Mouse (Mus musculus): ENCODE data around the gene Mss51. TPM values are rescaled to one million over a fixed set of nuclear protein-coding genes. Genes with fewer than 3 reads are reported as not detected.

Gene Mss51
- polyA plus RNA-seq (2016; fragmentation: Nextera tagmentation; extraction: Ambion mirVana), result 1.3 and 1.4 TPM in 2 replicates

- WGBS, result 60% methylated on average over 2 of the region's 2 CpGs
- Histone ChIP-seq H3K4me1 (no peaks in the 10 kb centered on the region), H3K27me3 (no peaks in the 10 kb centered on the region), H3K36me3 (replicated peaks) (peaks cover 44% of the 10 kb centered on the region), H3K9ac (no peak within 1 kb of the TSS), H3K4me2 (no peak within 1 kb of the TSS), H3K27ac (no peak within 1 kb of the TSS), H3K9me3 (no peaks in the 10 kb centered on the region), H3K4me3 (replicated peaks) (no peak within 1 kb of the TSS)
- ATAC-seq (ENCODE audit: low FRiP score), result no peak
These were observed at the start of gene Mss51 for GRCm38 (mm10) chr14:20496603-20497002. TSS of gene Mss51 (minus strand) at chr14:20496901.

GRCm38 (mm10) chr14:20546415-20546814 is 49.7 kb upstream of the Mss51 start, which contains the start of gene Ppp3cb:
TSS of gene Ppp3cb (minus strand) at chr14:20546573.
- peak within 1 kb of the TSS; percentile 63 for H3K4me2 ChIP-seq
- no peaks in the 10 kb centered on the region for H3K27me3 ChIP-seq
- peak within 1 kb of the TSS; percentile 99 for H3K27ac ChIP-seq
- peaks cover 30% of the 10 kb centered on the region for H3K36me3 ChIP-seq (replicated peaks)
- H3K9me3 ChIP-seq, result no peaks in the 10 kb centered on the region
- peak; percentile 94 for ATAC-seq (ENCODE audit: low FRiP score)
- peaks cover 15% of the 10 kb centered on the region for H3K4me1 ChIP-seq
- H3K4me3 ChIP-seq (replicated peaks), result peak within 1 kb of the TSS; percentile 96
- H3K9ac ChIP-seq, result peak within 1 kb of the TSS; percentile 98
- under 1% methylated on average over 26 of the region's 29 CpGs for WGBS

- H3K9me3 ChIP-seq, result no peaks in the 10 kb centered on the region
- ATAC-seq (ENCODE audit: low FRiP score), result peak; percentile 96
- H3K27ac ChIP-seq, result peak overlapping the region; percentile 99
- peak overlapping the region; percentile 98 for H3K9ac ChIP-seq
- H3K27me3 ChIP-seq, result no peaks in the 10 kb centered on the region
- H3K4me3 ChIP-seq (replicated peaks), result peak overlapping the region; percentile 96
- peak overlapping the region; percentile 63 for H3K4me2 ChIP-seq
- H3K36me3 ChIP-seq (replicated peaks), result peaks cover 24% of the 10 kb centered on the region
- H3K4me1 ChIP-seq, result peaks cover 15% of the 10 kb centered on the region
- under 1% methylated on average over 61 of the region's 67 CpGs for WGBS
These were observed 49.0 kb upstream of the Mss51 start for GRCm38 (mm10) chr14:20545529-20546331.

- Histone ChIP-seq H3K9ac (no peak overlapping the region), H3K27ac (no peak overlapping the region), H3K27me3 (no peaks in the 10 kb centered on the region), H3K4me1 (peaks cover 15% of the 10 kb centered on the region), H3K4me3 (replicated peaks) (peak overlapping the region; percentile 96), H3K4me2 (peak overlapping the region; percentile 63), H3K36me3 (replicated peaks) (peaks cover 16% of the 10 kb centered on the region), H3K9me3 (no peaks in the 10 kb centered on the region)
- 80% methylated on average over 7 of the region's 7 CpGs for WGBS
- no peak for ATAC-seq (ENCODE audit: low FRiP score)
These were observed 48.0 kb upstream of the Mss51 start for GRCm38 (mm10) chr14:20544467-20545411.

- WGBS, result 94% methylated on average over 4 of the region's 4 CpGs
- H3K27ac ChIP-seq, result no peak overlapping the region
- H3K36me3 ChIP-seq (replicated peaks), result peaks cover 3% of the 10 kb centered on the region; the same call in 1 of the 2 replicates
- no peaks in the 10 kb centered on the region for H3K4me1 ChIP-seq
- ATAC-seq (ENCODE audit: low FRiP score), result no peak
- no peaks in the 10 kb centered on the region for H3K9me3 ChIP-seq
- no peak overlapping the region for H3K9ac ChIP-seq
- H3K4me3 ChIP-seq (replicated peaks), result no peak overlapping the region
- no peak overlapping the region for H3K4me2 ChIP-seq
- H3K27me3 ChIP-seq, result no peaks in the 10 kb centered on the region
These were observed 32.9 kb upstream of the Mss51 start for GRCm38 (mm10) chr14:20529643-20530042.

GRCm38 (mm10) chr14:20520179-20520578 is 23.5 kb upstream of the Mss51 start:
- no peak for ATAC-seq (ENCODE audit: low FRiP score)
- H3K36me3 ChIP-seq (replicated peaks), result peaks cover 24% of the 10 kb centered on the region
- WGBS, result 96% methylated on average over 2 of the region's 2 CpGs

GRCm38 (mm10) chr14:20508424-20508823 is 11.7 kb upstream of the Mss51 start:
- no peaks in the 10 kb centered on the region for H3K4me1 ChIP-seq
- WGBS, result 67% methylated on average over 2 of the region's 2 CpGs
- H3K4me2 ChIP-seq, result no peak overlapping the region
- no peak overlapping the region for H3K9ac ChIP-seq
- H3K36me3 ChIP-seq (replicated peaks), result peaks cover 21% of the 10 kb centered on the region
- no peak overlapping the region for H3K4me3 ChIP-seq (replicated peaks)
- no peak overlapping the region for H3K27ac ChIP-seq
- H3K9me3 ChIP-seq, result no peaks in the 10 kb centered on the region
- no peaks in the 10 kb centered on the region for H3K27me3 ChIP-seq
- no peak for ATAC-seq (ENCODE audit: low FRiP score)

More at GRCm38 (mm10) chr14:20520179-20520578, 23.5 kb upstream of the Mss51 start:
- H3K4me3 ChIP-seq (replicated peaks), result no peak overlapping the region
- H3K27me3 ChIP-seq, result no peaks in the 10 kb centered on the region
- H3K9ac ChIP-seq, result no peak overlapping the region
- H3K4me1 ChIP-seq, result no peaks in the 10 kb centered on the region
- no peak overlapping the region for H3K27ac ChIP-seq
- no peaks in the 10 kb centered on the region for H3K9me3 ChIP-seq
- no peak overlapping the region for H3K4me2 ChIP-seq

- H3K9ac ChIP-seq, result no peak overlapping the region
- no peak overlapping the region for H3K27ac ChIP-seq
- ATAC-seq (ENCODE audit: low FRiP score), result no peak
- H3K4me1 ChIP-seq, result no peaks in the 10 kb centered on the region
- peaks cover 19% of the 10 kb centered on the region for H3K36me3 ChIP-seq (replicated peaks)
- no peak overlapping the region for H3K4me3 ChIP-seq (replicated peaks)
- H3K27me3 ChIP-seq, result no peaks in the 10 kb centered on the region
- H3K9me3 ChIP-seq, result no peaks in the 10 kb centered on the region
- 99% methylated on average over 10 of the region's 10 CpGs for WGBS
- H3K4me2 ChIP-seq, result no peak overlapping the region
These were observed 6.3 kb upstream of the Mss51 start for GRCm38 (mm10) chr14:20502966-20503365.

- ATAC-seq (ENCODE audit: low FRiP score), result no peak
- H3K36me3 ChIP-seq (replicated peaks), result peaks cover 37% of the 10 kb centered on the region
These were observed 3.3 kb upstream of the Mss51 start for GRCm38 (mm10) chr14:20499982-20500381.

GRCm38 (mm10) chr14:20486031-20486430 is 10.7 kb downstream of the Mss51 start:
- H3K9ac ChIP-seq, result no peak overlapping the region
- ATAC-seq (ENCODE audit: low FRiP score), result no peak
- no peak overlapping the region for H3K27ac ChIP-seq
- no peaks in the 10 kb centered on the region for H3K9me3 ChIP-seq
- H3K4me1 ChIP-seq, result no peaks in the 10 kb centered on the region
- no peak overlapping the region for H3K4me2 ChIP-seq
- no peak overlapping the region for H3K4me3 ChIP-seq (replicated peaks)
- 98% methylated on average over 5 of the region's 5 CpGs for WGBS
- H3K27me3 ChIP-seq, result no peaks in the 10 kb centered on the region
- H3K36me3 ChIP-seq (replicated peaks), result peaks cover 30% of the 10 kb centered on the region

More at GRCm38 (mm10) chr14:20499982-20500381, 3.3 kb upstream of the Mss51 start:
- Histone ChIP-seq H3K27me3 (no peaks in the 10 kb centered on the region), H3K4me3 (replicated peaks) (no peak overlapping the region), H3K4me1 (no peaks in the 10 kb centered on the region), H3K9ac (no peak overlapping the region), H3K27ac (no peak overlapping the region), H3K4me2 (no peak overlapping the region), H3K9me3 (no peaks in the 10 kb centered on the region)
- WGBS, result 89% methylated on average over 3 of the region's 3 CpGs

- Histone ChIP-seq H3K4me1 (peaks cover 3% of the 10 kb centered on the region; the same call in 1 of the 2 replicates), H3K36me3 (replicated peaks) (peaks cover 21% of the 10 kb centered on the region), H3K27ac (no peak overlapping the region), H3K9ac (no peak overlapping the region), H3K27me3 (0 out of 2 replicates have a peak, but pooled peaks cover 10% of the 10 kb centered on the region), H3K4me2 (no peak overlapping the region), H3K4me3 (replicated peaks) (no peak overlapping the region), H3K9me3 (no peaks in the 10 kb centered on the region)
- 89% methylated on average over 7 of the region's 7 CpGs for WGBS
- ATAC-seq (ENCODE audit: low FRiP score), result no peak
These were observed 14.5 kb downstream of the Mss51 start for GRCm38 (mm10) chr14:20482051-20482751.

All from forebrain, embryonic 12.5 days (tissue).